Mouse (Mus musculus) heart, embryonic 16.5 days (tissue): ENCODE measurements around the gene Chsy1. TPM values are rescaled to one million over a fixed set of nuclear protein-coding genes. Genes with fewer than 3 reads are reported as not detected.

Experiments used
- ATAC-seq: fragments of 200-750 bp; cut with Nextera tagmentation; replicated peaks from 2 replicates; pipeline ENCODE4 v1.8.0; 2017; ENCODE audit warnings: moderate number of reproducible peaks; ENCODE audit not compliant: insufficient read depth, low FRiP score; ENCODE audit errors: extremely low read depth
- H3K27ac ChIP-seq: fragments of 300-500 bp; sonication (generic); 2 replicates; pipeline ENCODE4 v1.5.1; 2014; ENCODE audit warnings: mild to moderate bottlenecking, low read length, control low read depth, moderate library complexity
- H3K27me3 ChIP-seq: fragments of 300-500 bp; sonication (generic); 2 replicates; pipeline ENCODE4 v1.6.1; 2014; ENCODE audit warnings: low read length, mixed read lengths; ENCODE audit not compliant: control insufficient read depth, insufficient read depth
- H3K36me3 ChIP-seq: fragments of 300-500 bp; sonication (generic); 2 replicates; pipeline ENCODE4 v1.6.1; 2014; ENCODE audit not compliant: control insufficient read depth, insufficient read depth
- H3K4me1 ChIP-seq: fragments of 300-500 bp; sonication (generic); 2 replicates; pipeline ENCODE4 v1.6.1; 2014; ENCODE audit warnings: low read length, mixed read lengths; ENCODE audit not compliant: control insufficient read depth, insufficient read depth
- H3K4me2 ChIP-seq: fragments of 300-500 bp; sonication (generic); 2 replicates; pipeline ENCODE4 v1.6.1; 2014; ENCODE audit warnings: low read depth, mild to moderate bottlenecking, control low read depth, low read length
- H3K4me3 ChIP-seq: fragments of 300-500 bp; sonication (generic); 2 replicates; pipeline ENCODE4 v1.5.1; 2014; ENCODE audit warnings: mild to moderate bottlenecking, control low read depth, low read length
- H3K9ac ChIP-seq: fragments of 300-500 bp; sonication (generic); 2 replicates; pipeline ENCODE4 v1.6.1; 2014; ENCODE audit warnings: low read length, control low read depth
- H3K9me3 ChIP-seq: fragments of 300-500 bp; sonication (generic); replicated peaks from 2 replicates; pipeline ENCODE4 v1.6.1; 2016; ENCODE audit warnings: low read length; ENCODE audit not compliant: control insufficient read depth
- WGBS: fragments of 180-500 bp; shearing (Covaris S2); extraction: QIAGEN DNeasy Blood & Tissue Kit; methylation state at CpG from one replicate; pipeline ENCODE4 v1.1.7; 2014; 5-methylcytosine and 5-hydroxymethylcytosine counted together
- polyA plus RNA-seq: library from polyadenylated mRNA; unstranded; fragments of >200 nt; fragmentation: Nextera tagmentation; extraction: Ambion mirVana; gene quantifications from 2 replicates; pipeline ENCODE4 v1.2.1, GENCODE M21; 2015

The Chsy1 gene
- polyA plus RNA-seq, 1 experiment from 2014 or later, result 10.8 TPM

DNA sequence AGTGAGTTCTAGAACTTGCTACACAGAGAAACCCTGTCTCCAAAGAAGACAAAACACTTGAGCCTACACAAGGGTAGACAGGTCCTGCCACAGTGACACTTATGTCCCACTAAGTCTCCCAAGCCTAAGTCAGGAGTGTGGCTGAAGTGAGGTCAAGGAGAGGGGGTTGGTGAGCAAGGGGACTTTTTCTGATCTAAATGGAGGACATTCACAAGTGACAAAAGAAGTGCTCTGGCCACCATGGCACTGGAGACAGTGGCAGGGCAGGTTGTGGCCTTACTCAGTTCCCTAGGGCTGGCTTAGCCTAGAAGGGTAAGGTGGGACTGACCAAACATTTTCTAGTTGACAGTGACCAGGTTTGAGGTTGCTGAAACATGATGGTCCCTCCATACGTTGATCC lies 106.6 kb downstream of the Chsy1 start:
- no peak for ATAC-seq
- WGBS, result 92% methylated on average over 1 of the region's 1 CpGs
- H3K27ac ChIP-seq, result no peak overlapping the region
- H3K4me3 ChIP-seq, result no peak overlapping the region
- no peaks in the 10 kb centered on the region for H3K27me3 ChIP-seq
- H3K4me2 ChIP-seq, result no peak overlapping the region
- no peaks in the 10 kb centered on the region for H3K36me3 ChIP-seq
- H3K4me1 ChIP-seq, result peaks cover 25% of the 10 kb centered on the region
- H3K9ac ChIP-seq, result no peak overlapping the region
- H3K9me3 ChIP-seq, result no peaks in the 10 kb centered on the region

DNA sequence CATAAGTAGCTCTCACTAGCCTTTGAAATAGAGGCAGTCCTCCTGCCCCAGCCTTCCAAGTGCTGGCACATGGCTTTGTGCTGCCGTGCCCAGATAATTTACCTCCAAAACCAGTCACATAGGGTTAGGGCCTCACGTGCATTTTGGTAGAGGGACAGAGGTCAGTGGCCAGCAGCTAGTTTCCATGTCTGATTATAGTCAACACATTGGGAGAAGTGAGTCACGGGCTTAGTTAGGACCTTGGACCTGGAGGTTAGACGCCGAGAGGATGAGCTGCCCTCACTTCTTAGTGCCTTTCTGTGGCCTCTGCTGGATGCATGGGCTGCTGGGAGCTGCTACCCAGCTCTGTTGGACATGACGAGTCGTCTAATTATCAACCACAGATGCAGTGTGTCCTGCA lies 107.7 kb downstream of the Chsy1 start:
- H3K4me3 ChIP-seq, result no peak overlapping the region
- H3K36me3 ChIP-seq, result no peaks in the 10 kb centered on the region
- no peaks in the 10 kb centered on the region for H3K9me3 ChIP-seq
- H3K27me3 ChIP-seq, result no peaks in the 10 kb centered on the region
- H3K4me2 ChIP-seq, result no peak overlapping the region
- no peak overlapping the region for H3K9ac ChIP-seq
- H3K27ac ChIP-seq, result peak overlapping the region; percentile 94
- H3K4me1 ChIP-seq, result peaks cover 25% of the 10 kb centered on the region
- 80% methylated on average over 7 of the region's 7 CpGs for WGBS
- no peak for ATAC-seq

DNA sequence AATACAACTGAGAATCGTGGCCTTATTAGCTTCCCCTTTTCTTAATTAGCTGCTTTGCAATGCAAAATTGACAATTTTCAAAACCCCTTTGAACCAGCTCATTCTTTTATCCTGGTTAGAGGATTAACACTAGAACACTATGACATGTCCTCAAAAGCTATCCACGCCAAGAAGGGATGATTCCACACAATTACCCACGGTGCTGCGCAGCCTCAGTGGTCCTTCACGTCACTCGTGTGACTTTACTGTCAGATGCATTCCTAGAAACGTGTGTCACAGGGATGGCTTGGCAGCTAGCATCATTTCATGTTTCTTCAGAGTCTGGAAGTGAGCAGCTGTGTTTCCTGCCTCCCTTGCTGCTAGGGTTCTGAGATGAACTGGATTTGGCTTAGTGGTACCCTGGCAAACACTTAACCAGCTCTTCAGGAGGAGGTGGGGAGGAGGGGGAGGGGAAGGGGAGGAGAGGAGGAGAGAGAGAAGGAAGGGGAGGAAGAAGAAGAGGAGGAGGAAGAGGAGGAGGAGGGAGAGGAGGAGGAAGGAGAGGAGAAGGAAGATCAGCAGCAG lies 108.3 kb downstream of the Chsy1 start:
- Histone ChIP-seq H3K9ac (no peak overlapping the region), H3K4me2 (peak overlapping the region; percentile 36; the same call in 1 of the 2 replicates), H3K27ac (peak overlapping the region; percentile 94), H3K9me3 (no peaks in the 10 kb centered on the region), H3K4me3 (no peak overlapping the region), H3K36me3 (no peaks in the 10 kb centered on the region), H3K27me3 (no peaks in the 10 kb centered on the region), H3K4me1 (peaks cover 25% of the 10 kb centered on the region)
- 71% methylated on average over 7 of the region's 7 CpGs for WGBS
- no peak for ATAC-seq

DNA sequence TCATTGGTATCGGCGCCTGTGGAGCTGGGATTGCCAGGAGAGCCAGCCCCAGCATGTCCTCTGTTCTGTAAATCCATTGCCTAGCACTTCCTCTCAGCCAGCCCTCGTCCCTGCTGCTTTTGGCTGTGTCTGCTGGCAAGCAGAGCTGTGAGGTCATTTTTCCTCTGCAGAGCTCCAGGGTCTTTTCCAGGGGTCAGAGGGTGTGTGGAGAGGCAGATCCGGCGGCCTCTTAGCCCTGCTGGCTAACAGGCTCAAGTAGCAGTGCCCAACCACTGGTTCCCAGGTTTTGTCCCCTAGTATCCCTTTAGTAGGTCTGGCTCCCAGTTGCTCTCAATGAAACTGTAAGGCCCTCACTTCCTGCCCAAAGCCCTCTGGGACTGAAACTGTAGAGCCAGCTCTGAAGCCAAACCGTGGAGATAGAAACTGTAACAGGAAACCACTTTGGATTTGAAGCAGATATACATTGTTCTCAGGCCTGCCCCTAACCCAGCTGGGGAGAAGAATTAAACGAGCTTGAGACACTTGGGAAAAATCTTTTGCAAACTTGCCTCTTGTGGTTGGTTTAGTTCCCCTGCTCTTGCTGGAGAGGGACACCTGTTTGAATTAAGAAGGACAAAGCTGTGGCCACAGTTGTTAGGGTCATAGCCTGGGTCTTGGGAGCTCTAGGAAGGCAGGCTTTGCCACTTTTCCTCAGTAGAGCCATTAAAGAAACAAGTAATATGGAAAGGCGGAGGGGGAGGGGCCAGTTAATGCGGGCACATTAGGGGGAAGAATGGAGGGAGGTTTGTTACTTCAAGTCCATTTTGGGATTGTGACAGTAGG lies 109.1 kb downstream of the Chsy1 start:
- no peak overlapping the region for H3K4me3 ChIP-seq
- peak; percentile 89 for ATAC-seq
- no peaks in the 10 kb centered on the region for H3K9me3 ChIP-seq
- peak overlapping the region; percentile 36 for H3K4me2 ChIP-seq
- H3K27ac ChIP-seq, result peak overlapping the region; percentile 94
- no peaks in the 10 kb centered on the region for H3K36me3 ChIP-seq
- peak overlapping the region; percentile 28 for H3K9ac ChIP-seq
- 30% methylated on average over 9 of the region's 9 CpGs for WGBS
- no peaks in the 10 kb centered on the region for H3K27me3 ChIP-seq
- peaks cover 27% of the 10 kb centered on the region for H3K4me1 ChIP-seq

DNA sequence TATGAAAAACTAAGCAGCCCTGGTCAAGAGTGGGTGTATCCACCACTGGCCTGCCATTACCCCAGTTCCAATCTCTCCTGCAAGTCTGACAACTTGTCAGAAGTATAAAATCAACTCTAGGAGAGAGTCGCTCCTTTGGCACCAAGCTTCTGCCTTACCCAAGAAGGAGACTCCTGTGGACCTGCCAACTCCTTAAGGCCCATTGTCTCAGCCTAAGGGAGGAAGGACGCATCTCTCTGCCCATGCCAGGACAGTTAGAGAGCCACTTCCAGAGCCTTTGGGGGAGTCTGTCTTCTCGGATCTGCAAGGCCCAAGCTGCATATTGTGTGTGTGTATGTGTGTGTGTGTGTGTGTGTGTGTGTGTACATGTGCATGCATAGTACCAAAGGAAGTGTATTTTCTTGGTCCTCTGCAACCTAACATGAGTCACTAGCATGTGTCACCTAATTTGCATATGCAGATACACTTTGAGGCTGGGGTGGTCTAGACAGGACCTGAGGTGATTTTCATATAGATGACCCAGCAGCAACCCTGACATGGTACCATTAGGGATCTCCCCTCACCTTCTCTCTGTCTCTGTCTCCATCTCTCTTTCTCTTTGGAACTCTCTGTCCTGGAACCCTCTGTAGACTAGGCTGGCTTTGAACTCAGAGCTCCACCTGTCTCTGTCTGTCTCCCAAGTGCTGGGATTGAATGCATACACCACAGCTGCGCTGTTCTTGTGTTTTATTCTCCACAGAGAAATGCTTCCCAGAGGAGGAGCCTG lies 109.9 kb downstream of the Chsy1 start:
- Histone ChIP-seq H3K4me3 (no peak overlapping the region), H3K4me2 (no peak overlapping the region), H3K27me3 (no peaks in the 10 kb centered on the region), H3K9ac (no peak overlapping the region), H3K4me1 (peaks cover 27% of the 10 kb centered on the region), H3K9me3 (no peaks in the 10 kb centered on the region), H3K27ac (peak overlapping the region; percentile 94), H3K36me3 (no peaks in the 10 kb centered on the region)
- ATAC-seq, result no peak
- 79% methylated on average over 4 of the region's 4 CpGs for WGBS

DNA sequence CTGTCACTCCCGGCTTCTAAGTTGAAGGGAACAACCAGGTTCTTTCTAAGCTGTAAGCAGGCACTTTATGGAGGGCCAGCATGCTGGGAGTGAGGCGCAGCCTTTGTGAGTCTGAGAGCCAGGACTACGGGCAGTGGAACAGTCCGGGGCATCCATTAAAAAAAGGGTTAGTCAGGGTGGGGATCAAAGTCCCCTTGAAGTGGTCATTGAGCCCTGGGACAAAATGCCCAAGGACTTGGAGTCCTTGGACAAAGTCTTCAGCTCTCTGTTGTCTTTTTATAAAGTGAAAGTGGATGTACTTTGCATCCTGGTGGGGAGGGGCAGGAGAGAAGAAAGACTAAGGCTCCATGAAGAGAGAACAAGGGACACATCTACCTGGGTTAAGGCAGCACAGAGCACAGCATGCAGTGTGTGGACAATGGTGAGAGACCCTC lies 110.5 kb downstream of the Chsy1 start:
- ATAC-seq, result no peak
- no peaks in the 10 kb centered on the region for H3K9me3 ChIP-seq
- H3K4me1 ChIP-seq, result peaks cover 27% of the 10 kb centered on the region
- H3K27me3 ChIP-seq, result no peaks in the 10 kb centered on the region
- no peaks in the 10 kb centered on the region for H3K36me3 ChIP-seq
- no peak overlapping the region for H3K9ac ChIP-seq
- H3K4me3 ChIP-seq, result no peak overlapping the region
- H3K4me2 ChIP-seq, result no peak overlapping the region
- WGBS, result 77% methylated on average over 4 of the region's 4 CpGs
- peak overlapping the region; percentile 94; the same call in 1 of the 2 replicates for H3K27ac ChIP-seq

DNA sequence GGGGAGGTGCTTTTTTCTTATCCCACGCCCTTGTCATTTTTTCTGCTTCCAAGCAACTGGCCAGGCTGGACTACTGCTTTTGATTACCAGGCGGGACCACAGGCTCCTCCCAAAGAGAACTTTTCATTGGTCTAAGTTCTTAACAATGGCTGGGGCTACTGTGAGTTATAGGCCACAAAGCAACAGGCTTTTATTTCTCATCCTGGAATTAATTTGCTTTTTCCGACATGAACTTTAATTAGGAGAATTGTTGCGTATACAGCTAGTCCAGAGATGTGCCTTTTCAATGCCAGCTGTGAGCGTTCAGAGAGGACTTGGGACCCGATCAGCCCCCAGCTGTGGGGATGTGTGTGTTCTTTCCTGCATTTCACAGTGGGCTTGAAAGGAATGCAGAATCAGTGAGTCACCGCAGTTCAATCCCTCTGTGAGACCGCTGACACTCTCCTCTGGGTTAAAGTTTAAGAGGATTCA lies 113.3 kb downstream of the Chsy1 start:
- H3K9ac ChIP-seq, result no peak overlapping the region
- H3K9me3 ChIP-seq, result no peaks in the 10 kb centered on the region
- peak overlapping the region; percentile 3; the same call in 1 of the 2 replicates for H3K27ac ChIP-seq
- no peaks in the 10 kb centered on the region for H3K36me3 ChIP-seq
- no peak overlapping the region for H3K4me2 ChIP-seq
- ATAC-seq, result no peak
- 47% methylated on average over 8 of the region's 8 CpGs for WGBS
- no peaks in the 10 kb centered on the region for H3K27me3 ChIP-seq
- no peak overlapping the region for H3K4me3 ChIP-seq
- peaks cover 20% of the 10 kb centered on the region for H3K4me1 ChIP-seq
